Mouse (Mus musculus): ENCODE measurements around the gene Olfr556. TPM values are rescaled to one million over a fixed set of nuclear protein-coding genes. Genes with fewer than 3 reads are reported as not detected.
"Not testable (repeated sequence)": the region's sequence is repeated elsewhere in the genome, so short reads cannot be mapped to it uniquely, and the experiment has no call there.

The Olfr556 gene
- total RNA-seq (2021) = not detected
- long read RNA-seq, experiment 1 = 0 reads
- long read RNA-seq, experiment 2 = 0 reads

- DNase-seq (ENCODE audit: low spot score in 2 of 2) = no peak
These were observed at the start of gene Olfr556 for GRCm38 (mm10) chr7:102664599-102664998. Olfr556 (plus strand) TSS chr7:102664899.

GRCm38 (mm10) chr7:102618118-102618517 lies 46.6 kb upstream of the Olfr556 start, which contains the start of gene Olfr553:
Olfr553 (minus strand) TSS chr7:102618218.
- no peak for DNase-seq (ENCODE audit: low spot score in 2 of 2)

GRCm38 (mm10) chr7:102619608-102620007 lies 45.1 kb upstream of the Olfr556 start:
- no peak for DNase-seq (ENCODE audit: low spot score in 2 of 2)

GRCm38 (mm10) chr7:102620368-102620767 lies 44.3 kb upstream of the Olfr556 start:
- DNase-seq (ENCODE audit: low spot score in 2 of 2) = not testable (repeated sequence)

GRCm38 (mm10) chr7:102636665-102637064 lies 28.0 kb upstream of the Olfr556 start:
- peak; percentile 30 to 44 for DNase-seq (ENCODE audit: low spot score in 2 of 2)

- DNase-seq (ENCODE audit: low spot score in 2 of 2) = no peak
These were observed 26.6 kb upstream of the Olfr556 start, which contains the start of gene Olfr554 for GRCm38 (mm10) chr7:102638132-102638531. Olfr554 (plus strand) TSS chr7:102638432.

GRCm38 (mm10) chr7:102644945-102645344 lies 19.8 kb upstream of the Olfr556 start:
- not testable (repeated sequence) for DNase-seq (ENCODE audit: low spot score in 2 of 2)

- DNase-seq (ENCODE audit: low spot score in 2 of 2) = no peak
These were observed 6.2 kb upstream of the Olfr556 start, which contains the start of gene Olfr555 for GRCm38 (mm10) chr7:102658523-102658922. Olfr555 (plus strand) TSS chr7:102658823.

GRCm38 (mm10) chr7:102665378-102665777 lies 679 bp downstream of the Olfr556 start:
- no peak for DNase-seq (ENCODE audit: low spot score in 2 of 2)

- no peak for DNase-seq (ENCODE audit: low spot score in 2 of 2)
These were observed 11.5 kb downstream of the Olfr556 start for GRCm38 (mm10) chr7:102676225-102676624.

- DNase-seq (ENCODE audit: low spot score in 2 of 2) = no peak
These were observed 17.2 kb downstream of the Olfr556 start for GRCm38 (mm10) chr7:102681916-102682315.

- peak; percentile 81 to 82 for DNase-seq (ENCODE audit: low spot score in 2 of 2)
These were observed 22.3 kb downstream of the Olfr556 start, which contains the start of gene Trim68 for GRCm38 (mm10) chr7:102686944-102687501. Trim68 (minus strand) TSS chr7:102687327.

- peak; percentile 35 to 36 for DNase-seq (ENCODE audit: low spot score in 2 of 2)
These were observed 30.8 kb downstream of the Olfr556 start, which contains the start of gene Olfr557 for GRCm38 (mm10) chr7:102695358-102696125. Olfr557 (plus strand) TSS chr7:102695910.

- DNase-seq (ENCODE audit: low spot score in 2 of 2) = no peak
These were observed 33.8 kb downstream of the Olfr556 start for GRCm38 (mm10) chr7:102698461-102698860.

- no peak for DNase-seq (ENCODE audit: low spot score in 2 of 2)
These were observed 37.2 kb downstream of the Olfr556 start, which contains the start of gene Olfr558 for GRCm38 (mm10) chr7:102701915-102702314. Olfr558 (plus strand) TSS chr7:102702215.

- no peak for DNase-seq (ENCODE audit: low spot score in 2 of 2)
These were observed 54.3 kb downstream of the Olfr556 start, which contains the start of gene Olfr33 for GRCm38 (mm10) chr7:102718970-102719369. Olfr33 (minus strand) TSS chr7:102719070.

Other genes starting within 250 kb of the Olfr556 start
- 10 to 100 TPM; 13.9 to 15.4 TPM for gene Rrm1, start 223.2 kb upstream of the Olfr556 start, total RNA-seq (2021)
- not detected for gene Olfr543, start 183.2 kb upstream of the Olfr556 start, total RNA-seq (2021)
- not detected for gene Olfr544, start 176.6 kb upstream of the Olfr556 start, total RNA-seq (2021)
- gene Olfr545, start 165.3 kb upstream of the Olfr556 start, total RNA-seq (2021) = not detected
- not detected for gene Olfr547, start 130.2 kb upstream of the Olfr556 start, total RNA-seq (2021)
- not detected for gene Olfr548-ps1, start 124.0 kb upstream of the Olfr556 start, total RNA-seq (2021)
- not detected for gene Olfr549, start 115.0 kb upstream of the Olfr556 start, total RNA-seq (2021)
- gene Trim21, start 99.4 kb upstream of the Olfr556 start, total RNA-seq (2021) = 10 to 100 TPM; 12.1 to 14.6 TPM
- gene Olfr550, start 93.5 kb upstream of the Olfr556 start, total RNA-seq (2021) = not detected
- gene Olfr551, start 73.0 kb upstream of the Olfr556 start, total RNA-seq (2021) = not detected
- gene Olfr552, start 67.1 kb upstream of the Olfr556 start, total RNA-seq (2021) = under 1 TPM in 1 of 2 experiments, not detected in 1; 0.10 TPM
- gene Olfr553, start 46.7 kb upstream of the Olfr556 start, total RNA-seq (2021) = not detected
- gene Olfr554, start 26.5 kb upstream of the Olfr556 start, total RNA-seq (2021) = not detected
- not detected for gene Olfr555, start 6.1 kb upstream of the Olfr556 start, total RNA-seq (2021)
- 1 to 10 TPM; 7.8 to 9.1 TPM for gene Trim68, start 22.4 kb downstream of the Olfr556 start, total RNA-seq (2021)
- not detected for gene Olfr557, start 31.0 kb downstream of the Olfr556 start, total RNA-seq (2021)
- under 1 TPM; 0.36 to 0.45 TPM for gene Olfr558, start 37.3 kb downstream of the Olfr556 start, total RNA-seq (2021)
- not detected for gene Olfr33, start 54.2 kb downstream of the Olfr556 start, total RNA-seq (2021)
- not detected for gene Olfr559, start 62.6 kb downstream of the Olfr556 start, total RNA-seq (2021)
- gene Olfr560, start 94.5 kb downstream of the Olfr556 start, total RNA-seq (2021) = not detected
- gene Olfr78, start 94.6 kb downstream of the Olfr556 start, total RNA-seq (2021) = under 1 TPM in 1 of 2 experiments, not detected in 1; 0.22 TPM
- not detected for gene Olfr561, start 106.3 kb downstream of the Olfr556 start, total RNA-seq (2021)
- gene Olfr564, start 138.6 kb downstream of the Olfr556 start, total RNA-seq (2021) = not detected
- gene Olfr566, start 193.9 kb downstream of the Olfr556 start, total RNA-seq (2021) = not detected
- gene Olfr568, start 212.2 kb downstream of the Olfr556 start, total RNA-seq (2021) = not detected
- gene Olfr569, start 226.0 kb downstream of the Olfr556 start, total RNA-seq (2021) = not detected
- gene Olfr570, start 229.7 kb downstream of the Olfr556 start, total RNA-seq (2021) = not detected